Mouse (Mus musculus) frontal cortex, adult 2 months (tissue): ENCODE data around the gene Ptprm. TPM values are rescaled to one million over a fixed set of nuclear protein-coding genes. Genes with fewer than 3 reads are reported as not detected.
A peak's percentile ranks its signal among the peaks of the same experiment; 100 is the strongest.

ENCODE experiments used
- DNase-seq, 2 experiments: peaks; one replicate each; pipeline ENCODE4 v3.0.0; 2022; ENCODE audit warnings: low spot score in 1 of 2; ENCODE audit errors: extremely low spot score in 1 of 2
- polyA plus RNA-seq: library from polyadenylated mRNA; depleted of rRNA; stranded (reverse); fragments of >200 nt; gene quantifications from 2 replicates; pipeline ENCODE4 v1.2.3, GENCODE M21; 2012

Gene Ptprm
- polyA plus RNA-seq, 1 experiment, result 34.7 TPM

DNA sequence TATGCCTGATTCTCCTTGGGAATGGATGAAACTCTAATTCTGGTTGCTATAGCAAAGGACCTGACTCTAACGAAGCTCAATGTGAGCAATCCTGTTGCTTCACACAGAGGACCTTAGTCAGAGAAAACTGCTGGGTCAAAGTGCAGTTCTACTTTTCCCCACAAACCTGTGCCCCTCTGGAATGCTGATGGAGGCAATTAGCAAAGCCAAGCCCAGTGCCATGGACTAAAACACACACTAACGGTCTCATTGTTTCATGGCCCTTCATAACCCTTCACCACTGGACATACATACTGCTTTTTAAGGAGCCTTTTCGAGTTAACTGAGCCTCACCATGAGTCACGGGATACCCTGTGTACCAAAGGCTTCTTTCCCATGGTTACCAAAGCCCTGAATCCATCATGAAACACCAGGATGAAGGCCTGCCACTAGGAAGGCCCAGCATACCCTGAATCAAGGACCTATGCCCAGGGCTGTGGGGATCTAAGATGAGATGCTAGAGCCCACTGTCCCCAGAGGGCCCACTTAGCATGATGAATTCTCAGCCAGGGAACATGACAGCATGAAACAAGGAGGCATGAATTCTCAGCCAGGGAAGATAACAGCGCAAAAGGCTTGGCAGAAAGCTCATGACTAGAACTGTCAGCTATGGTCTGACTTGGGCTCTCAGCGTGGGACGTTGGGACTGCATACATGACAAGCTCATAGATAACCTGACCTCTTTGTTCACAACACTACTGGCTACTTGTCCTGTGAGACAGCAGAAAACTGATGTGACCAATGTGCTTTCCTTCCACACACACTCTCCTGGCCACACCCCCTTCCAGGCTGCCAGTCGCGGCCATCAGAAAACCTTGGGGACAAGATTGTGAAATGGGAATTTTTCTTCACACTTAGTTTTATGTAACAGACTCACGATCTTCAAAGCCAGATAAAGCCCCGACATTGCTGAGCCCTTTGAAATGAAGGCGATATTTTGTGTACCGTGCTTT, 57.4 kb downstream of the Ptprm start:
- no peak for DNase-seq

- DNase-seq, result peak; percentile 5 to 30
Observed at GRCm38 (mm10) chr17:67290662-67291240, 63.5 kb downstream of the Ptprm start.

DNA sequence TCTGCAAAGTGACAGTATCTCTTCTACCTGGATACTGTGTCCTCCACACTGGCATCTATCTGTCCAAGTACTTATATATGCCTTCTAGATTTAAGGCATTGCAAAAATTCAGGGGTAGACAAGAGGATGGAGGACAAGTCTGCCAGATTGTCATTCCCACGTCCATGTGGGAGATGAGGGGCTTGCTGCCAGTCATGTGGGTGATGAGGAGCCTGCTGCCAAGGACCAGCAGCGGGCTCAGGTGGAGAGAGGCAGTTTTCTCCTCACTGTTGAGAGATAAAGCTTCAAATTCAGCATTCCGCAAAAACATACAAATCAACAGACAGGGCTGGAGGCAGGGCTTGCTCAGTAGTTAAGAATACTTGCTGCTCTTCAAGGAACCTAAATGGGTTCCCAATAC, 66.8 kb downstream of the Ptprm start:
- no peak for DNase-seq

DNA sequence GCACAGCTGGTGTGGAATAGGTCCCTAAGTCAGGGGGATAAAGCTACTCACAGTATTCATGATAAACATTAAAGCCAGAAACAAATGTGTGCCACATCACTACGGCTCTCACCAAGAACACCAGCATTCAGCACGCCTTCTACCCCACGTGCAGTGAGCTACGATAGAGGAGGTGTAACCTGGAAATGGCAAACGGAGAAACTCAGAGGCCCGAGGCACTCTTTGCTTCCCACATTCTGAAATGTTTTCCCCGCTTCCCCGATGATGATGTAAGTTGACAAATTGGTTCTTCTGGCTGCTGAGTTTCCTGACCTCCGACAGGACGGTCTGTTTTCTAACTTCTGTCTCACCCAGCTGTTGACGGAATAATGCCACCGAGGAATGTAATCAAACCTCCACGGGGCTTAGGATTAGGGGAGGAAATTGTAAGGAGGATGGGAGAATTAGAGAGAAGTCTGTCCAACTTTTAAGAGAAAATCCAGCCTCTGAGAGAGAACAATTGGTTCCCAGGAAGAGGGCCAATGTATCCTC, 72.6 kb downstream of the Ptprm start:
- no peak for DNase-seq

GRCm38 (mm10) chr17:67277124-67277910, 76.9 kb downstream of the Ptprm start:
- DNase-seq, result no peak

GRCm38 (mm10) chr17:67274531-67275094, 79.6 kb downstream of the Ptprm start:
- DNase-seq, result peak; percentile 24 to 44

DNA sequence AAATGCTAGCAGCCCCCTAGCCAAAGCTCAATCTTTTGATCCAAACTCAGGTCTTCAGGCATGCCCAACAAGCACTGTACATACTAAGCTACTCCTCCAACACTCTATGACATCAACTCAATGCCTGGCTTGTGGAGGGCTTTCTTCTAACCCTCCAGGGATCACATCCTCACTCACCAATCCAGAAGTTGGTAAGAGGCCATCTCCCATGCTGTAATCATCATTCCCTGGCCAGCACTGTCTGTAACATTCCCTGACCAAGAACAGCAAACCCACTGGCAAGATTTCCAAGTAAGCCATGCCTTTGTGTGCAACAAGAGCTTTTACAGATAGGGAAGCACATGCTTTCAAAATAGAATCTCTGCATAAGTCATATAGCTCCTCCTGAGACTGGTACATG, 81.3 kb downstream of the Ptprm start:
- no peak for DNase-seq

GRCm38 (mm10) chr17:67268475-67269080, 85.7 kb downstream of the Ptprm start:
- no peak for DNase-seq

DNA sequence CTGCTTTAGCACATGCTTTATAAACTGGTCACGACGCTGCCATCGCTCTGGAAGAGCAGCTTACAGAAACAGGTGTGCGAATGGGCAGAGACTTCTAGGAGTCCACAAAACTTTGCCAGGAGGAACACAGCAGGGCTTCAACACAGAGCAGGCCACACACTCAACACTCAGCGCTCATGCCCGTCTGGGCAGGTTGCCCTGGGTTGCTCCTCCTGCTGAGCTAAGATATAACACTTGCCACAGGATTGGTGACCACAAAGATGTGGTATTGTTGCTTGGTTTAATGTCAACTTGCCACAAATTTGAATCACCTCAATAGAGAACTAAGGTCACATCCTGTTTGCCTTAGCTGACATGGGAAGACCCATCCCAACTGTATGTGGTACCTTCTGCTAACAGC, 88.0 kb downstream of the Ptprm start:
- DNase-seq, result no peak

GRCm38 (mm10) chr17:67265520-67265919, 88.7 kb downstream of the Ptprm start:
- DNase-seq, result no peak

DNA sequence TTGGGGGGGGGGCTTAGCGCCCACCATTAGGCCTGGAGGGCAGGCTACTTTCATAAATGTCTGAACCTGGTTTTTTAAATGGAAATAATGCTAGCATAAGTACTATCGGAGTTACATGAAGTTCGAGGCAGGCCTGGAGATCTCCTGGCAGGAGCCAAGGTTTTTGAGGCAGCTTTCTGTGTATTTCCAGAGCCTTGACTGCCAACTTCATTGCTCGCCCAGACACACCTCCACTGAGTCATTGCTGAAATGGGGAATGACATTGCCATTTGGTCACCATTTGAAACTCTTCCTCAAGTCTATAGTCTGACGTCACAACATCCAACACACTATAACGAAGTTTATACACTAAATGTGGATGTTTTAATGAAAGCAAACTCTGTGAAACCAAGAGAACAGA, 89.5 kb downstream of the Ptprm start:
- no peak for DNase-seq

DNA sequence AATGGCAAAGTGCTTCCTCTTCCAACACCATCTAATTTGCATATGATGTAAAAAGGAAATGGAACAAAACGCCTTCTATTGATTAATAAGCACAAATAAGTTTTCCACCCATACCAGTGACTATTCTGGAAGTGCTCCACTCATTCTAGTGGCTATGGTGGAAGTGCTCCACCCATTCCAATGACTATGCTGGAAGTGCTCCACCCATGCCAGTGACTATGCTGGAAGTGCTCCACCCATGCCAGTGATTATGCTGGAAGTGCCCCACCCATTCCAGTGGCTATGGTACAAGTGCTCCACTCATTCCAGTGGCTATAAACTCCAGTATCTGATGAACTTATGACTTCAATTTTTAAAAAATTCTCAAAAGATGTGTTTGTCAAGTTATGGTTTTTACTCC, 91.2 kb downstream of the Ptprm start:
- no peak for DNase-seq

DNA sequence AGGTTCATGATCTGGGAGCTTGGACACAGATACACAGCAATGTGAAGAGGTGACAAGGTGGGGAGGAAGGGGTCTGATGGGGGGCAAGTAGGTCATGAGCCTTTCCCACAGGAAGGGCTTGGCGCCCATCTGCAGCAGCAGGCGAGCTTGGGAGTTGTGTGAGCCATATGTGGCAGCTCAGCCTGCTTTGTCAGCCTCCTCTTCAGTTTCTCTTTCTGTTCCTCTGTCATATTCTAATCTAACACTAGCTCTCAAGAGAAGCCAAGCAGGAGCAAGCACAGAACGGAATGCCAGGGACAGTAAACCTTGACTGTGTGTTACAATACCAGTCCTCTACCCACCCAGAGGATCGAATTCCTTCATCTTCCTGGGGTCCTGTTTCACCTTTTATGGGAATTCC, 94.2 kb downstream of the Ptprm start:
- peak in 1 of 2 experiments; percentile 8 for DNase-seq

GRCm38 (mm10) chr17:67257780-67258179, 96.5 kb downstream of the Ptprm start:
- no peak for DNase-seq

DNA sequence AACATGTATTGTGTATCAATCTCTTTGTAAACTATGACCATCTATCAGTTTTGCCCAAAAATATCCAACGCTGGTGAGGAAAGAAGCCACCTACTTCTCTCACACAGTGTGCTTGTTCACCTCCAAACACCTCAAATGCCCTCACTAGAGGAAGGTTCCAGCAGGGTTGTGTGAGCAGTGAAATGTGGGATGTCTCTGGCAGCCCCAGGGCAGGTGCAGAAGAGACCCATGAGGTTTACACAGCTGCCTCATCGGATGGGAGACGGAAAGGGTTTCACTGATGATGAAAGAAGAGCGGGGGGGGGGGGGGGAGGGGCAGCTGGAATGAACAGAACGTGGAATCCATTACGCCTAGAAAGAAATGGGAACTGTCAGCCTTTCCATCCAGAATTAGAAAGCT, 98.1 kb downstream of the Ptprm start:
- no peak for DNase-seq

- no peak for DNase-seq
Observed at GRCm38 (mm10) chr17:67253445-67253844, 100.8 kb downstream of the Ptprm start.

GRCm38 (mm10) chr17:67252992-67253391, 101.3 kb downstream of the Ptprm start:
- DNase-seq, result no peak

- no peak for DNase-seq
Observed at GRCm38 (mm10) chr17:67245273-67245875, 108.9 kb downstream of the Ptprm start.

GRCm38 (mm10) chr17:67242774-67243495, 111.3 kb downstream of the Ptprm start:
- no peak for DNase-seq
